Mouse (Mus musculus) ZHBTc4 (cell line): ENCODE results near the gene Rassf3.
A peak's percentile ranks its signal among the peaks of the same experiment; 100 is the strongest.

Source experiments
- DNase-seq: peaks from one replicate; pipeline ENCODE4 v3.0.0-alpha.2; 2011; ENCODE audit warnings: low read depth, low spot score

Rassf3 gene

GRCm38 (mm10) chr10:121462162-121462881 is 13.8 kb downstream of the Rassf3 start:
- no peak for DNase-seq

GRCm38 (mm10) chr10:121461404-121462161 is 14.6 kb downstream of the Rassf3 start:
- no peak for DNase-seq

GRCm38 (mm10) chr10:121459124-121459853 is 16.9 kb downstream of the Rassf3 start:
- DNase-seq: no peak

GRCm38 (mm10) chr10:121458408-121458807 is 17.7 kb downstream of the Rassf3 start:
- DNase-seq: no peak

- DNase-seq: no peak
Measured at GRCm38 (mm10) chr10:121457381-121457780, 18.8 kb downstream of the Rassf3 start.

GRCm38 (mm10) chr10:121455517-121455916 is 20.6 kb downstream of the Rassf3 start:
- no peak for DNase-seq

- peak; percentile 97 for DNase-seq
Measured at GRCm38 (mm10) chr10:121454708-121455475, 21.3 kb downstream of the Rassf3 start.

- no peak for DNase-seq
Measured at GRCm38 (mm10) chr10:121454033-121454432, 22.1 kb downstream of the Rassf3 start.

GRCm38 (mm10) chr10:121445808-121446207 is 30.3 kb downstream of the Rassf3 start:
- no peak for DNase-seq

- no peak for DNase-seq
Measured at GRCm38 (mm10) chr10:121444198-121444597, 31.9 kb downstream of the Rassf3 start.

- no peak for DNase-seq
Measured at GRCm38 (mm10) chr10:121443791-121444190, 32.4 kb downstream of the Rassf3 start.

GRCm38 (mm10) chr10:121439310-121439731 is 36.8 kb downstream of the Rassf3 start:
- DNase-seq: no peak

GRCm38 (mm10) chr10:121438109-121438508 is 38.0 kb downstream of the Rassf3 start:
- DNase-seq: no peak

- DNase-seq: no peak
Measured at GRCm38 (mm10) chr10:121436693-121437092, 39.5 kb downstream of the Rassf3 start.

GRCm38 (mm10) chr10:121436258-121436645 is 39.9 kb downstream of the Rassf3 start:
- no peak for DNase-seq

- no peak for DNase-seq
Measured at GRCm38 (mm10) chr10:121435546-121436257, 40.4 kb downstream of the Rassf3 start.

- no peak for DNase-seq
Measured at GRCm38 (mm10) chr10:121434441-121435103, 41.6 kb downstream of the Rassf3 start.

GRCm38 (mm10) chr10:121432635-121433280 is 43.4 kb downstream of the Rassf3 start:
- no peak for DNase-seq

- no peak for DNase-seq
Measured at GRCm38 (mm10) chr10:121432041-121432634, 44.0 kb downstream of the Rassf3 start.
